Mouse (Mus musculus): Measurements from ENCODE around the gene Prr14.
"Not testable (repeated sequence)": the region's sequence is repeated elsewhere in the genome, so short reads cannot be mapped to it uniquely, and the experiment has no call there.

Prr14 gene

GRCm38 (mm10) chr7:127471646-127472010 is 12.2 kb downstream of the Prr14 start:
- no peak for DNase-seq (ENCODE audit: low read depth, low spot score)

DNA sequence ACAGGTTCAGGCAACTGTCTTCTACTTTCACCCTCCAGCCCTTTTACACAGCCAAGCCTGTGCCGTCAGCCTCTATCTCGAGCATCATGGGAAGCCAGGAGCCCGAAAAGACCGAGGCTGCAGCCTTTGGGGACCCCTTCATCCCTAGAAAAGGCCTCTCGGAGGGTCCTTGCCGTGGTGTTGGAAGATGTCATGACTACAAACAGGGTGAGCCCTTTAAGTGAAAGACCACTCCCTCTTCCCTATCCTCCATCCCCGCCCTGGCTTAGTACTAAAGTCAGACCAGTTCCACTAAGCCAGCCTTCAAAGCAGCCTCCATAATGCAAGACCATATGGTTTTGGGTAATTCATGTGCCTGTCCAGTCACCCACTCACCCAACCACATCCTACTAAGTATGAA is 12.6 kb downstream of the Prr14 start:
- DNase-seq (ENCODE audit: low read depth, low spot score): peak; percentile 35

GRCm38 (mm10) chr7:127473705-127474104 is 14.3 kb downstream of the Prr14 start:
- DNase-seq (ENCODE audit: low read depth, low spot score): no peak

- no peak for DNase-seq (ENCODE audit: low read depth, low spot score)
These were observed 15.1 kb downstream of the Prr14 start for GRCm38 (mm10) chr7:127474378-127475070.

DNA sequence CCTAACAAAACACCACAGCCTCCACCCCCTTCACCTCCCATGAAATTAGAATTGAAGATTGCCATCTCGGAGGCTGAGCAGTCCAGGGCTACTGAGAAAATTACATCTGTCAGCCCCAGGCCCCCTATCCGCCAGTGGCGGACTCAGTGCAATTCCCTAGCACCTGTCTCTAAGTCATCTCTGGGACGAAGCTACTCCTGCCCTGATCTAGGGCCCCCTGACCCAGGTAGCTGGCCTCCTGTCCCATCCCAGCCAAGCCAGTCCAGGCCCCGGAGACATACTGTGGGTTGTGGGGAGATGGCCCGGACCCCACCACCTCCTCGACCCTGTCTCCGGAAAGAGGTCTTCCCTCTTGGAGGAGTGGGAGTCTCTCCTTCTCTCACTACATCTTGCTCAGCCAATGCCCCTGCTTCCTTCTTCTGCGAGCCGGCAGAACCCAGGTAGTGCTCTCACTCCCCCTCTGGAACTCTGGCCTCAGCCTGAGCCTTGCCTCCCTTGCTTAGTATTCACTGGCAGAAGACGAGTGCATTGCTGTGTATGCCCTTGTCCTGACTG is 15.9 kb downstream of the Prr14 start:
- no peak for DNase-seq (ENCODE audit: low read depth, low spot score)

GRCm38 (mm10) chr7:127476336-127476735 is 16.9 kb downstream of the Prr14 start:
- DNase-seq (ENCODE audit: low read depth, low spot score): no peak

GRCm38 (mm10) chr7:127476855-127477254 is 17.4 kb downstream of the Prr14 start:
- no peak for DNase-seq (ENCODE audit: low read depth, low spot score)

GRCm38 (mm10) chr7:127477687-127478634 is 18.6 kb downstream of the Prr14 start:
- peak; percentile 100 for DNase-seq (ENCODE audit: low read depth, low spot score)

GRCm38 (mm10) chr7:127478635-127479317 is 19.4 kb downstream of the Prr14 start, which contains the start of gene Fbrs:
TSS of gene Fbrs (plus strand) at chr7:127479199.
- DNase-seq (ENCODE audit: low read depth, low spot score): peak; percentile 99

DNA sequence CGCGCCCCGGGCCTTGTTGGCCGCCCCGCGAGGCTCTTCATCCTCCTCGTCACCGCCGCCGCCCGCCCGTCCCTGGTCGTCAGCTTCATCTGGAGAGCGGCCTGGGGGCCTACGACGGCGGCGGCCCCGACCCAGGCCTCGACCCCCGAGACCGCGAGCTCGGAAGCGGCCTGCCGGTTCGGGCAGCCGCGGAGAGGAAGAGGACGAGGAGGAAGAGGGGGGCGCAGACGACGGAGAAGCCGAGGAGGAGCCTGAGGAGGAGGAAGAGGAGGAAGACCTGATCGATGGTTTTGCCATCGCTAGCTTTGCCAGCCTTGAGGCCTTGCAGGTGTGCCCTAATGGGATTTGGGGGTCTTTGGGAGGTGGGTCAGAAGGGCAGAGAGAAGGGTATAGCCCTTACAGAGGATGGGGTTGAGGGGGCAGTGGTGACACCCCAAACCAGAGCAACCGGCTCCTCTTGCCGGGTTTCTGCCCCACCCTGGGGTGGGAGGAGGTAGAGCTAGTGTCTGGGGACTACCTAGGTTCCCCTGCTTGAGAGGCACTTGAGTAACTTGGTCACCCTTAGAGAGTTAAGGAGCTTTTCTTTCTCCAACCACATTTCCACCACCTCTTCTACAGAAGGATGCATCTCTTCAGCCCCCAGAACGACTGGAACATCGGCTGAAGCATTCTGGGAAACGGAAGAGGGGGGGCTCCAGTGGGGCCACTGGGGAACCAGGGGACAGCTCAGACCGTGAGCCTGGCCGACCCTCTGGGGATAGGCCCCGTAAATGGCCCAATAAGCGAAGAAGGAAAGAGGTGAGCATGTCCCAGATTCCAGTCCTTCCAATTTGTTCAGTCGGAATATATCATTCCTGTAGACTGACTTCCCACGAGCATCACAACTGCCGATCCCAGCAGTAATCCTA is 20.2 kb downstream of the Prr14 start:
- DNase-seq (ENCODE audit: low read depth, low spot score): peak; percentile 35

GRCm38 (mm10) chr7:127480321-127480720 is 20.9 kb downstream of the Prr14 start:
- no peak for DNase-seq (ENCODE audit: low read depth, low spot score)

DNA sequence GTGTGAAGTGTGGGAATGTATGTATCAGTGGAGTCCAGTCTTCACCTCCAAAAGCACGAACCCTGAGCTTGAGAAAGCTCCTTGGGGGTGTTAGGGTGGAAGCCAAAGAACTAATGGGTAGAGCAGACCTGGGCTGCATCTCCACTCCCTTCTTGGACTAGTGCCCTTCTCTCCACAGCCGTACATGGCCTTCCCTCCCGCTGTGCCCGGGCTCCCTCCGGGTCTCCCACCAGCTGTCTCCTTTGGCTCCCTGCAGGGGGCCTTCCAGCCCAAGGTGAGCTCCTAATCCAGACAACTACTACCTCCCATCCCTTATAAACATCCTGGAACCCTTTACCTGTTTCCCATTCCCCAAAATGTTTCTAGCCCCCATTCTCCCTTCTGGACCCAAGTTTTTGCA is 26.0 kb downstream of the Prr14 start:
- peak; percentile 22 for DNase-seq (ENCODE audit: low read depth, low spot score)

DNA sequence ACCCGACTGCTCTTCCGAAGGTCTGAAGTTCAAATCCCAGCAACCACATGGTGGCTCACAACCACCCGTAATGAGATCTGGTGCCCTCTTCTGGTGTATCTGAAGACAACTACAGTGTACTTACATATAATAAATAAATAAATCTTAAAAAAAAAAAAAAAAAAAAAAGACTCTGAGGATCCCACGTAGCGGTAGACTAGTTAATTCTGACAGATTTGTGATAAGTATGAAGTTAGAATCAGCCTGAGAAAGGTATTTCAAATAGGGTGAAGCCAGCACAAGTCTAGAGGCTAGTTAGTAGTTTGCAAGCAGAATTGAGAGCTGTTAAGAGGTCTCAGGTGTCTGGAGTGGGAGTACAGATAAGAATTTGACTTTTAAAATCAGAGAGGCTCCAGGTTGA is 29.0 kb downstream of the Prr14 start:
- DNase-seq (ENCODE audit: low read depth, low spot score): not testable (repeated sequence)

DNA sequence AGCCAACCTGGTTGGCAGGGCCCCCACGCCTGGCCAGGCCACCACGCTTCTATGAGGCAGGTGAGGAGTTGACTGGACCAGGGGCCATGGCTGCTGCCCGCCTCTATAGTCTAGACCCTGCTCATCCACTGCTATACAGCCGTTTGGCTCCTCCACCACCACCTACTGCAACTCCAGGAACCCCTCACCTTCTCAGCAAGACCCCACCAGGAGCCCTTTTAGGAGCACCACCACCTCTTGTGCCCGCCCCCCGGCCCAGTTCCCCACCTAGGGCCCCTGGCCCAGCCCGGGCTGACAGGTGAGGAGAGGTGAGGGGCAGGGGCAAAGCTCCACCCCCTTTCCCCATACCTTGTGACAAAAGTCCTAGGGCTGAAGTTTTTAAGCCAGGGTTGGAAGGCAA is 30.6 kb downstream of the Prr14 start:
- DNase-seq (ENCODE audit: low read depth, low spot score): no peak

- no peak for DNase-seq (ENCODE audit: low read depth, low spot score)
These were observed 32.4 kb downstream of the Prr14 start for GRCm38 (mm10) chr7:127491846-127492245.

- no peak for DNase-seq (ENCODE audit: low read depth, low spot score)
These were observed 35.2 kb downstream of the Prr14 start for GRCm38 (mm10) chr7:127494648-127495047.

DNA sequence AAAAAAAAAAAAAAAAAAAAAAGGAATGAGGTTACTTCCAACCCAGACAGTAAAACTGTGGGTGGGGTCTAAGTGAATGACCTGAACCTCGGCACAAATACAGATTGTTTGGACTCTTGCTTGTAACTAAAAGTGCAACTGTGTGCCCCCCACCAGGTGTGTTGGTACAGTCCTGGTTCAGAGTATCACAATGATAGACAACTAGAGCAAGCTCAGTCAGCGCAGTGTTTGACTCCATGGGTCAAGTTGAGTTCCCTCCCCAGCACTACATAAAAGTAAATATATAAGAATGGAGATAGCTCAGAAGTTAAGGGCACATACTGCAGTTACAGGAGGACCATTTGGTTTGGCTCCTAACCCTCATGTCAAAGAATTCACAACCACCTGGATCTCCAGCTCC is 38.0 kb downstream of the Prr14 start:
- no peak for DNase-seq (ENCODE audit: low read depth, low spot score)

- DNase-seq (ENCODE audit: low read depth, low spot score): peak; percentile 66
These were observed 39.0 kb downstream of the Prr14 start for GRCm38 (mm10) chr7:127498407-127498806.

DNA sequence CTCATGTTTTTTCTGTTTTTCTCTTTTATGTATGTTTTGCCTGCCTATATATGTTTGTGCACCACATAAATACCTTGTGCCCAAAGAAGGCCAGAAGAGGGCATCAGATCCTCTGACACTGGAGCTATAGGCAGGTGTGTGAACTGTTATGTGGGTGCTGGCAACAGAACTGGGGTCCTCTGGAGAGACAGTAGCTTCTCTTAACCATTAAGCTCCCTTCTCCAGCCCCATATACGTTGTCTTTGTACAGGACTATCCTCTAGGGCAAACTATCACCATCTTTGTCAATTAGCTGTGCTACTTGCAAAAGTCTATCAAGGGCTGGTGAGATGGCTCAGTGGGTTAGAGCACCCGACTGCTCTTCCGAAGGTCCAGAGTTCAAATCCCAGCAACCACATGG is 48.9 kb downstream of the Prr14 start:
- DNase-seq (ENCODE audit: low read depth, low spot score): no peak

- DNase-seq (ENCODE audit: low read depth, low spot score): not testable (repeated sequence)
These were observed 50.4 kb downstream of the Prr14 start for GRCm38 (mm10) chr7:127509830-127510229.

- DNase-seq (ENCODE audit: low read depth, low spot score): peak; percentile 63
These were observed 51.8 kb downstream of the Prr14 start for GRCm38 (mm10) chr7:127511241-127511640.

Data from brain, adult 2 months (tissue).